Mouse (Mus musculus): ENCODE measurements at regions not wholly inside any gene's neighbourhood (a gene's known extent, or its start where the extent isn't known, plus 50 kb on each side); places are given as distances from the start of the nearest gene placed in this dataset.

DNA sequence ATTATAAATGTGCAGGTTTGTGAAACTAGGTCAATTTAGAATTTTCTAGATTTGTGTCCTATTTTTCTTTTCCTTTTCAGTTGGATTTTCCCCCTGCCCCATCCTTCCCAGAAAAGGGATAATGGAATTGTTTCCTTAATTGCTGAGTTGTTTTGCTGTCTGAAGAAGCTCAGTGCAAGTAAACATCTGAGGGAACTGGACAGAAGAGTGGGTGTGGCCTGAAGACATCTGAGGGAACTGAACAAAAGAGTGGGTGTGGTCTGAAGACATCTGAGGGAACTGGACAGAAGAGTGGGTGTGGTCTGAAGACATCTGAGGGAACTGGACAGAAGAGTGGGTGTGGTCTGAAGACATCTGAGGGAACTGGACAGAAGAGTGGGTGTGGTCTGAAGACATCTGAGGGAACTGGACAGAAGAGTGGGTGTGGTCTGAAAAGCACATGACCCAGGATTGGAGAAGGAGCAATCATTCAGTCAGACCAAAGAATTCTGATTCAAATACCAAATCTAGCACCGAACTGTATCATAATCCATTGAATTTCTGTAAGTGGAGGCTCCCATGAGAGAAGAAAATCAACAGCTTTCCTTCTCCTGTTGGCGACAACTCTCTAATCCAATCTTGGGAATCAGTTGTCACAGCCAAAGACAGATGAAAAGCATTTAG is 1479.8 kb downstream of the 4930444P10Rik start:
- 97% methylated on average over 2 of the region's 2 CpGs for WGBS
- H3K4me1 ChIP-seq (replicated peaks), result no peaks in the 10 kb centered on the region
- no peaks in the 10 kb centered on the region for H3K36me3 ChIP-seq
- no peaks in the 10 kb centered on the region for H3K9me3 ChIP-seq
- no peak for ATAC-seq
- no peaks in the 10 kb centered on the region for H3K27me3 ChIP-seq (replicated peaks)
- H3K27ac ChIP-seq, result no peak overlapping the region
- no peak overlapping the region for H3K9ac ChIP-seq
- no peak overlapping the region for H3K4me3 ChIP-seq (replicated peaks)
- H3K4me2 ChIP-seq (replicated peaks), result no peak overlapping the region

DNA sequence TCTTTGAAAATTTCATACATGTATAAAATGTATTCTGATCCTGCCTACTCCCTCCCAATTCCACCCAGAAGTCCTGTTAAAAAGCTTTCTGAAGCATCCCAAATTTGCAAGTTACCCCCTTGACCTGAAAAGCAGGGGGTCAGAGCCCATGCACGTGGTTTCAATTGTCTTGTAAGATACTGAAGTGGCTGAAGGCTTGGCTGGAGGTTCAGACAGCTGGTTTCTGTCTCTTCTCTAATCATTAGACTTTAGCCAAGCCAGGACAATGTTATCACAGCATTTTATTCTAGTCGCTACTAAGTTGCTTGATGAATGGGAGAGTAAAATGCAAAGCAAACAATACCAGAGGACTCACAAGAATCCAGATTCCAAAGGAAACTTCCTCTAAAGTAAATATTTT is 1484.1 kb downstream of the 4930444P10Rik start:
- Histone ChIP-seq H3K4me2 (replicated peaks) (no peak overlapping the region), H3K4me3 (replicated peaks) (no peak overlapping the region), H3K9me3 (no peaks in the 10 kb centered on the region), H3K27me3 (replicated peaks) (no peaks in the 10 kb centered on the region), H3K9ac (no peak overlapping the region), H3K27ac (no peak overlapping the region), H3K36me3 (no peaks in the 10 kb centered on the region), H3K4me1 (replicated peaks) (no peaks in the 10 kb centered on the region)
- 8% methylated on average over 2 of the region's 2 CpGs for WGBS
- no peak for ATAC-seq

DNA sequence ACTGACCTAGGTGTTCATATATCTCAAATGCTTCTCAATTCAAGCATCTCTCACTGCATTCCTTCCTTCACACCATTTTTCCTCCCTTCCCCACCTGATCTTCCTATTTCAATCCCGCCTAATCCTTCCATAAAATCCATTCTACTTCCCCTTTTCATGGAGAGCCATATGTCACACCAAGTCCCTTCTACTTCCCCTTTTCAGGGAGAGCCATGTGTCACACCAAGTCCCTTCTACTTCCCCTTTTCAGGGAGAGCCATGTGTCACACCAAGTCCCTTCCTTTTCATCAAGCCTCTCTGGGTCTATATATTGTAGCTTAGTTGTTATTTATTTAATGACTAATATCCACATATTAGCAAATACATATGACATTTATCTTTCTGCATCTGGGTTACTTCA is 1497.2 kb downstream of the 4930444P10Rik start:
- no peaks in the 10 kb centered on the region for H3K27me3 ChIP-seq (replicated peaks)

DNA sequence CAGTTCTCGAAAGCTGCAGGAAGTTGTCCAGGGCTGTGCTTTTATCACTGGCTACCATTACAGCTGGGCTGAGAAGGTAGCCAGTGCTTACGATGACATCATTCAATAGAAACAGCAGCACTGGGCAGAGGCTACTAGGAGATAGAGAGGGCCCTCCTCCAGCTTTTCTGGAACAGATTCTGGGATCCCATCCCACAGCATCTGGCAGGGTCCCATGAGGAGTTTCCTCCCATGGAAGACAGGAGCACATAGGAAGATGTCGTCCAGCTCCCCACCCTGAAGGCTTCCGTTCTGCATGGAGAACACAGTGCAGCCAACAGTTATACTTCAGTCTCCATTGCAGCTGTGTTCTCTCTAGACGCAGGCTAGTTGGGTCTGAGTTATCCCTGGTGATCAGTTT is 1503.2 kb downstream of the 4930444P10Rik start:
- no peak overlapping the region for H3K4me3 ChIP-seq (replicated peaks)
- no peaks in the 10 kb centered on the region for H3K36me3 ChIP-seq
- 74% methylated on average over 5 of the region's 5 CpGs for WGBS
- no peaks in the 10 kb centered on the region for H3K9me3 ChIP-seq
- no peak overlapping the region for H3K4me2 ChIP-seq (replicated peaks)
- H3K27me3 ChIP-seq (replicated peaks), result no peaks in the 10 kb centered on the region
- no peak overlapping the region for H3K27ac ChIP-seq
- no peaks in the 10 kb centered on the region for H3K4me1 ChIP-seq (replicated peaks)
- no peak for ATAC-seq
- H3K9ac ChIP-seq, result no peak overlapping the region

More for the DNA sequence above, 1497.2 kb downstream of the 4930444P10Rik start:
- WGBS, result 65% methylated on average over 1 of the region's 1 CpGs
- H3K4me2 ChIP-seq (replicated peaks), result no peak overlapping the region
- H3K4me1 ChIP-seq (replicated peaks), result no peaks in the 10 kb centered on the region
- no peak overlapping the region for H3K9ac ChIP-seq
- no peak overlapping the region for H3K27ac ChIP-seq
- no peak overlapping the region for H3K4me3 ChIP-seq (replicated peaks)
- H3K36me3 ChIP-seq, result no peaks in the 10 kb centered on the region
- no peak for ATAC-seq
- H3K9me3 ChIP-seq, result no peaks in the 10 kb centered on the region

DNA sequence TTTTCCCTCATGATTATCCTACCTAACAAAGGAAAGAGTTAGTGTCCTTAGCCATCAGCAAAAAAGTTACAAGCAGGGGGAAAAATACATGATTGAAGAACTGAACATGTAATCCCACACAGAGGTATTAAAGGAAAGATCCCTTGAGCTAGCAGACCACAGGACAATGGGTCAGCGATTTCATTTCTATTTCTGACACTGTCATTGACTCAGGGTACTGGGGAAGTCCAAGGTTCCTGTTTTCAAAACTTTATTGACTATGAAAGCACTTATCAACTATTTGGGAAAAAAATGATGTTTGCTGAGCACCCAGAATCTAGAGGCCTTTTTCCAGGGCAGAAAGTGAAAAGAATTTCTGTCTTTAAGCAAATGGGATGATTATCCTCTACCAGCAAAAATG is 1513.7 kb downstream of the 4930444P10Rik start:
- WGBS, result 82% methylated on average over 1 of the region's 1 CpGs
- ATAC-seq, result no peak

DNA sequence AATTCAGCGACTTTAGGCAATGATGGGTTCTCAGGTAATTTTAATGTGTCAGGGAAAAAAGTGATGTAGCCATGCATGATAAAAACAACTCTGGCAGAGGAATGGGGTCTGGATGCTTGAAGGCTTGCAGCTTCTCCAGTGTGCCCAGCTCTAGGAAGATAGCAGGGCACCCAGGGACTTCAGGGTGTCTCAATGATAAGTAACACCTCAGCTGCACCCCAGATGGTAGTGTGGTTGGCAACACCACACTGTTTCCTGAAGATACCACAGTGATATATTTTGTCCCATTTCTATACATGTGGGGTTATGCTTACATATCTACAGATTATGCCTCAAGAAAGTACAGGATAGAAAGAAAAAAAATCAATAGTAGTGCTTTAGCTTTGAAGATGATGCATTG is 1516.9 kb downstream of the 4930444P10Rik start:
- no peaks in the 10 kb centered on the region for H3K4me1 ChIP-seq (replicated peaks)
- H3K9me3 ChIP-seq, result no peaks in the 10 kb centered on the region
- H3K27me3 ChIP-seq (replicated peaks), result no peaks in the 10 kb centered on the region; the same call in 1 of the 2 replicates
- no peak overlapping the region for H3K27ac ChIP-seq
- no peak overlapping the region for H3K4me3 ChIP-seq (replicated peaks)
- ATAC-seq, result no peak
- H3K9ac ChIP-seq, result no peak overlapping the region
- WGBS, result 90% methylated on average over 1 of the region's 1 CpGs
- no peaks in the 10 kb centered on the region for H3K36me3 ChIP-seq
- H3K4me2 ChIP-seq (replicated peaks), result no peak overlapping the region

More for the DNA sequence above, 1513.7 kb downstream of the 4930444P10Rik start:
- no peak overlapping the region for H3K27ac ChIP-seq
- H3K9ac ChIP-seq, result no peak overlapping the region
- H3K4me3 ChIP-seq (replicated peaks), result no peak overlapping the region
- H3K27me3 ChIP-seq (replicated peaks), result no peaks in the 10 kb centered on the region; the same call in 1 of the 2 replicates
- no peak overlapping the region for H3K4me2 ChIP-seq (replicated peaks)
- H3K9me3 ChIP-seq, result no peaks in the 10 kb centered on the region
- H3K4me1 ChIP-seq (replicated peaks), result no peaks in the 10 kb centered on the region
- no peaks in the 10 kb centered on the region for H3K36me3 ChIP-seq

DNA sequence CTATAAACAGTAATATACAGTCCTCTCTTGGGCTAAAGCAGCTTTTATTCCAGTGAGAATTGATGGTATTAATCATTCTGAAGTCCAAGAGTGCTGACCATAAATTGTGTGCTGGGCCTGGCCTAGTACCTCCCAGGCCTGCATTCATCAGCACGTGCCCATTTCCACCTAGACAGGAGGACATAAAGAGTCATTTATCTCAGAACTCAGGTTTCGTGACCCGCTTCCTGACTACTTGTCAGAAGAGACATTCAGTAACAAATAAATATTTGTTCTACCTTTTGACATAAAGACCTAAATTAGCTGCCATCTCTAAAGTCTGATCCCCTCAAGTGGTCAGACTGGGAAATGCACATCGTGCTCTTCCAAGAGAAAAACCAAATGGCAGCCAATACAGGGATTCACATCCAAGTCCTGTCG is 1522.6 kb downstream of the 4930444P10Rik start:
- Histone ChIP-seq H3K27ac (no peak overlapping the region), H3K9me3 (no peaks in the 10 kb centered on the region)
- peak; percentile 68; the same call in 1 of the 2 replicates for ATAC-seq

DNA sequence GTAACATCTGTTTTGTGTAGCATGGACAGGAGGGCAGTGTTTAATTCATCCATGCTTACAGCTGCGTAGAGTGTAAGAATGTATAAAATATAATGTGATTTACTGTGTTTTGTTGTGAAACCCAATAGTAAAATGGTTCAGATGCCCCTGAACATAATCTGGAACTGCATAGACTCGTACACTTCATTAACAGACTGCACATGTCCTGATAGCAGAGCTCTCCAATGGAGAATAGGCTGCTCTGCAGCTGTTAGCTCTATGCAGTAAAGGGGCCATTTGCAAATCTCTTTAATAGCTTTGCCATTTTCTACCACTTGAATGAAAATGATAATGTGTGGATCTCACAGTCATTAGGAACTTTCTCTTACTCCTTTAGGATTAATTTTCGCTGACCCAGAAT is 1523.0 kb downstream of the 4930444P10Rik start:
- WGBS, result 40% methylated on average over 3 of the region's 3 CpGs
- Histone ChIP-seq H3K4me3 (replicated peaks) (no peak overlapping the region), H3K27me3 (replicated peaks) (no peaks in the 10 kb centered on the region), H3K9me3 (no peaks in the 10 kb centered on the region), H3K9ac (no peak overlapping the region), H3K36me3 (no peaks in the 10 kb centered on the region), H3K4me2 (replicated peaks) (no peak overlapping the region), H3K27ac (no peak overlapping the region), H3K4me1 (replicated peaks) (0 out of 2 replicates have a peak, but pooled peaks cover 2% of the 10 kb centered on the region)
- ATAC-seq, result peak; percentile 70

More for the DNA sequence above, 1522.6 kb downstream of the 4930444P10Rik start:
- Histone ChIP-seq H3K27me3 (replicated peaks) (no peaks in the 10 kb centered on the region), H3K4me3 (replicated peaks) (no peak overlapping the region), H3K9ac (no peak overlapping the region), H3K4me2 (replicated peaks) (no peak overlapping the region), H3K4me1 (replicated peaks) (0 out of 2 replicates have a peak, but pooled peaks cover 2% of the 10 kb centered on the region), H3K36me3 (no peaks in the 10 kb centered on the region)
- 16% methylated on average over 5 of the region's 5 CpGs for WGBS

DNA sequence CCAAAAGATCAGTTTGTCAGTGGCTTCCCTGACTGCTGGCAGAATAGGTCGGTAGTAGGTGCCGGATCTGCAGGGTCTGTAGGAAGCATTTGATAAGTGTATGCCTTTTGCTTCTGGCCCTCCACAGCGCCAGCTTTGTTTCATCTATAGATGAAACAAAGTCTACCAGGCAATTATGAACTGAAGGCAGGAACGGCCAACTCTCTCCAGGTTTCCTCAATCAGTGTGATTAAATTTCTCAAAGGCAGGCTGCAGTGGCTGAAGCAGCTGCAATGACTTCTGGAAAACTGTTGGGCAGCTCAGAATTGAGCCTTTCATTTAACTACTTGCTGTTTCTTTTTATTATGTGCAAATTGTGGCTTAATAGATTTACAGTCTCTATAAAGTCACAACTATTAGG is 1526.1 kb downstream of the 4930444P10Rik start:
- WGBS, result 66% methylated on average over 4 of the region's 4 CpGs
- H3K4me2 ChIP-seq (replicated peaks), result no peak overlapping the region
- H3K27ac ChIP-seq, result no peak overlapping the region
- no peaks in the 10 kb centered on the region for H3K27me3 ChIP-seq (replicated peaks)
- ATAC-seq, result no peak
- H3K9me3 ChIP-seq, result no peaks in the 10 kb centered on the region
- no peaks in the 10 kb centered on the region for H3K36me3 ChIP-seq
- no peak overlapping the region for H3K9ac ChIP-seq
- 0 out of 2 replicates have a peak, but pooled peaks cover 2% of the 10 kb centered on the region for H3K4me1 ChIP-seq (replicated peaks)
- no peak overlapping the region for H3K4me3 ChIP-seq (replicated peaks)

DNA sequence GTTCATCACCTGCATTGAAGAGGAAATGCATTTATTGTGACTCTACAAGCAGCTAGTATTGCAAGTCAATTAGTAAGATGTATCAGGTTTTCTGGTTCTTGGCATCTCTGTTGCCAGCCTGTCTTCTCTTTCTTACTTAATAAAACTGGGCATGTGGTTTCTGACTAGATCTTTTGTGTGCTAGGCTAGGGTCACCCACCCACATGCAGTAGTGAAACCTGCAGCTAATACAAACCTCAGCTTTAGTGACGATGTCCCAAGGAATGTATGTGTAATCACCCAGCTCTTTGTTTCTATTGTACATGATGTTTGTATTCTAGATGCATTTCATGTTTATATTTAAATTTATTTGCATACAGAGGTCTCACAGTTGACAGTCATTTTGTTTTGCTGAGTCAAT is 1526.7 kb downstream of the 4930444P10Rik start:
- Histone ChIP-seq H3K9ac (no peak overlapping the region), H3K4me1 (replicated peaks) (0 out of 2 replicates have a peak, but pooled peaks cover 2% of the 10 kb centered on the region), H3K4me2 (replicated peaks) (no peak overlapping the region), H3K9me3 (no peaks in the 10 kb centered on the region), H3K4me3 (replicated peaks) (no peak overlapping the region), H3K27me3 (replicated peaks) (no peaks in the 10 kb centered on the region), H3K36me3 (no peaks in the 10 kb centered on the region), H3K27ac (no peak overlapping the region)
- no peak for ATAC-seq
- 79% methylated on average over 1 of the region's 1 CpGs for WGBS

All from intestine, embryonic 15.5 days (tissue).